Mouse (Mus musculus): Measurements from ENCODE around the gene Cfap43. TPM values are rescaled to one million over a fixed set of nuclear protein-coding genes. Genes with fewer than 3 reads are reported as not detected.

Gene Cfap43
- polyA plus RNA-seq, 2 experiments, result 0.08 to 0.11 TPM

GRCm38 (mm10) chr19:47886617-47887016 is 32.5 kb downstream of the Cfap43 start:
- no peak overlapping the region for H3K9ac ChIP-seq (ENCODE audit: low read depth, low read length, severe bottlenecking)
- H3K4me3 ChIP-seq (replicated peaks; ENCODE audit: low read length), result no peak overlapping the region
- TF ChIP-seq POLR2A (IDR thresholded peaks at IDR 0.05; ENCODE audit: borderline replicate concordance, extremely low read depth, insufficient read depth, insufficient read length), result no peak
- H3K27me3 ChIP-seq (ENCODE audit: control insufficient read depth, insufficient read depth, low read length), result no peaks in the 10 kb centered on the region
- 46% methylated on average over 7 of the region's 7 CpGs for WGBS
- no peaks in the 10 kb centered on the region for H3K36me3 ChIP-seq (ENCODE audit: control insufficient read depth, insufficient read depth, low read length)
- 0 out of 2 replicates have a peak overlapping the region, but pooled peaks have one; percentile 27 for H3K27ac ChIP-seq (replicated peaks; ENCODE audit: low read depth, low read length)
- H3K9me3 ChIP-seq (ENCODE audit: control insufficient read depth, low read length), result no peaks in the 10 kb centered on the region
- H3K4me2 ChIP-seq (replicated peaks; ENCODE audit: low read depth, low read length, severe bottlenecking), result no peak overlapping the region
- peak; percentile 54; the same call in 1 of the 2 replicates for ATAC-seq (ENCODE audit: low FRiP score, low read depth)
- H3K4me1 ChIP-seq (ENCODE audit: control insufficient read depth, insufficient read depth, low read length), result peaks cover 30% of the 10 kb centered on the region
- peak; percentile 69 for DNase-seq (ENCODE audit: low spot score)

GRCm38 (mm10) chr19:47885886-47886285 is 33.2 kb downstream of the Cfap43 start:
- Histone ChIP-seq H3K4me3 (replicated peaks; ENCODE audit: low read length) (no peak overlapping the region), H3K27me3 (ENCODE audit: control insufficient read depth, insufficient read depth, low read length) (no peaks in the 10 kb centered on the region), H3K4me1 (ENCODE audit: control insufficient read depth, insufficient read depth, low read length) (peaks cover 23% of the 10 kb centered on the region), H3K9me3 (ENCODE audit: control insufficient read depth, low read length) (no peaks in the 10 kb centered on the region), H3K9ac (ENCODE audit: low read depth, low read length, severe bottlenecking) (no peak overlapping the region), H3K27ac (replicated peaks; ENCODE audit: low read depth, low read length) (peak overlapping the region; percentile 26; the same call in 1 of the 2 replicates), H3K4me2 (replicated peaks; ENCODE audit: low read depth, low read length, severe bottlenecking) (no peak overlapping the region), H3K36me3 (ENCODE audit: control insufficient read depth, insufficient read depth, low read length) (no peaks in the 10 kb centered on the region)
- no peak for DNase-seq (ENCODE audit: low spot score)
- no peak for TF ChIP-seq POLR2A (IDR thresholded peaks at IDR 0.05; ENCODE audit: borderline replicate concordance, extremely low read depth, insufficient read depth, insufficient read length)
- 83% methylated on average over 11 of the region's 11 CpGs for WGBS
- ATAC-seq (ENCODE audit: low FRiP score, low read depth), result no peak

GRCm38 (mm10) chr19:47885191-47885743 is 33.8 kb downstream of the Cfap43 start:
- Histone ChIP-seq H3K9ac (ENCODE audit: low read depth, low read length, severe bottlenecking) (no peak overlapping the region), H3K4me3 (replicated peaks; ENCODE audit: low read length) (no peak overlapping the region), H3K27me3 (ENCODE audit: control insufficient read depth, insufficient read depth, low read length) (no peaks in the 10 kb centered on the region), H3K4me2 (replicated peaks; ENCODE audit: low read depth, low read length, severe bottlenecking) (no peak overlapping the region), H3K9me3 (ENCODE audit: control insufficient read depth, low read length) (no peaks in the 10 kb centered on the region), H3K27ac (replicated peaks; ENCODE audit: low read depth, low read length) (peak overlapping the region; percentile 26; the same call in 1 of the 2 replicates), H3K36me3 (ENCODE audit: control insufficient read depth, insufficient read depth, low read length) (no peaks in the 10 kb centered on the region), H3K4me1 (ENCODE audit: control insufficient read depth, insufficient read depth, low read length) (peaks cover 18% of the 10 kb centered on the region)
- no peak for ATAC-seq (ENCODE audit: low FRiP score, low read depth)
- no peak for DNase-seq (ENCODE audit: low spot score)
- 51% methylated on average over 7 of the region's 7 CpGs for WGBS
- no peak for TF ChIP-seq POLR2A (IDR thresholded peaks at IDR 0.05; ENCODE audit: borderline replicate concordance, extremely low read depth, insufficient read depth, insufficient read length)

- Histone ChIP-seq H3K27me3 (ENCODE audit: control insufficient read depth, insufficient read depth, low read length) (no peaks in the 10 kb centered on the region), H3K4me3 (replicated peaks; ENCODE audit: low read length) (no peak overlapping the region), H3K27ac (replicated peaks; ENCODE audit: low read depth, low read length) (no peak overlapping the region), H3K9me3 (ENCODE audit: control insufficient read depth, low read length) (no peaks in the 10 kb centered on the region), H3K4me2 (replicated peaks; ENCODE audit: low read depth, low read length, severe bottlenecking) (no peak overlapping the region), H3K4me1 (ENCODE audit: control insufficient read depth, insufficient read depth, low read length) (peaks cover 18% of the 10 kb centered on the region), H3K36me3 (ENCODE audit: control insufficient read depth, insufficient read depth, low read length) (no peaks in the 10 kb centered on the region), H3K9ac (ENCODE audit: low read depth, low read length, severe bottlenecking) (no peak overlapping the region)
- 69% methylated on average over 13 of the region's 13 CpGs for WGBS
- DNase-seq (ENCODE audit: low spot score) (no peak), ATAC-seq (ENCODE audit: low FRiP score, low read depth) (no peak)
- no peak for TF ChIP-seq POLR2A (IDR thresholded peaks at IDR 0.05; ENCODE audit: borderline replicate concordance, extremely low read depth, insufficient read depth, insufficient read length)
Observed at GRCm38 (mm10) chr19:47884296-47885085, 34.6 kb downstream of the Cfap43 start.

GRCm38 (mm10) chr19:47882882-47883254 is 36.2 kb downstream of the Cfap43 start:
- H3K27ac ChIP-seq (replicated peaks; ENCODE audit: low read depth, low read length), result no peak overlapping the region
- ATAC-seq (ENCODE audit: low FRiP score, low read depth) (no peak; the same call in 1 of the 2 replicates), DNase-seq (ENCODE audit: low spot score) (no peak)
- no peak overlapping the region for H3K4me2 ChIP-seq (replicated peaks; ENCODE audit: low read depth, low read length, severe bottlenecking)
- H3K27me3 ChIP-seq (ENCODE audit: control insufficient read depth, insufficient read depth, low read length), result no peaks in the 10 kb centered on the region
- no peak overlapping the region for H3K9ac ChIP-seq (ENCODE audit: low read depth, low read length, severe bottlenecking)
- no peaks in the 10 kb centered on the region for H3K9me3 ChIP-seq (ENCODE audit: control insufficient read depth, low read length)
- no peaks in the 10 kb centered on the region for H3K36me3 ChIP-seq (ENCODE audit: control insufficient read depth, insufficient read depth, low read length)
- H3K4me3 ChIP-seq (replicated peaks; ENCODE audit: low read length), result no peak overlapping the region
- WGBS, result 44% methylated on average over 9 of the region's 9 CpGs
- TF ChIP-seq POLR2A (IDR thresholded peaks at IDR 0.05; ENCODE audit: borderline replicate concordance, extremely low read depth, insufficient read depth, insufficient read length), result no peak
- H3K4me1 ChIP-seq (ENCODE audit: control insufficient read depth, insufficient read depth, low read length), result peaks cover 18% of the 10 kb centered on the region

All from limb, embryonic 14.5 days (tissue).